Mouse (Mus musculus) right cerebral cortex, adult 2 months (tissue): ENCODE results near the gene Wnt8b.
A peak's percentile ranks its signal among the peaks of the same experiment; 100 is the strongest.

Source experiments
- DNase-seq, 2 experiments: peaks; one replicate each; pipeline ENCODE4 v3.0.0; 2021 to 2022; ENCODE audit warnings: low spot score in 2 of 2

Gene Wnt8b

GRCm38 (mm10) chr19:44554861-44555590, 61.8 kb downstream of the Wnt8b start, which contains the start of gene Ndufb8:
Ndufb8 (minus strand) TSS chr19:44555440.
- peak; percentile 96 to 98 for DNase-seq

GRCm38 (mm10) chr19:44562652-44563206, 69.5 kb downstream of the Wnt8b start, which contains the start of gene Hif1an:
Hif1an (plus strand) TSS chr19:44562850.
- peak; percentile 96 for DNase-seq
